Mouse (Mus musculus) heart, embryonic 12.5 days (tissue): ENCODE measurements around the gene Dip2c. TPM values are rescaled to one million over a fixed set of nuclear protein-coding genes. Genes with fewer than 3 reads are reported as not detected.
A peak's percentile ranks its signal among the peaks of the same experiment; 100 is the strongest.

Experiments used
- ATAC-seq: fragments of 200-750 bp; cut with Nextera tagmentation; 2 replicates; pipeline ENCODE4 v1.8.0; 2017; ENCODE audit warnings: moderate TSS enrichment, moderate library complexity; ENCODE audit not compliant: insufficient number of reproducible peaks, low FRiP score
- H3K27ac ChIP-seq: fragments of 300-500 bp; sonication (generic); 2 replicates; pipeline ENCODE4 v1.5.1; 2016; ENCODE audit warnings: mild to moderate bottlenecking, moderate library complexity; ENCODE audit not compliant: poor library complexity, severe bottlenecking
- H3K27me3 ChIP-seq: fragments of 300-500 bp; sonication (generic); replicated peaks from 2 replicates; pipeline ENCODE4 v1.6.1; 2016; ENCODE audit warnings: mild to moderate bottlenecking, moderate library complexity
- H3K36me3 ChIP-seq: fragments of 300-500 bp; sonication (generic); 2 replicates; pipeline ENCODE4 v1.6.1; 2016; ENCODE audit warnings: mild to moderate bottlenecking, moderate library complexity
- H3K4me1 ChIP-seq: fragments of 300-500 bp; sonication (generic); replicated peaks from 2 replicates; pipeline ENCODE4 v1.6.1; 2016; ENCODE audit warnings: mild to moderate bottlenecking
- H3K4me2 ChIP-seq: fragments of 300-500 bp; sonication (generic); 2 replicates; pipeline ENCODE4 v1.6.1; 2016; ENCODE audit warnings: mild to moderate bottlenecking, moderate library complexity
- H3K4me3 ChIP-seq: fragments of 300-500 bp; sonication (generic); 2 replicates; pipeline ENCODE4 v1.5.1; 2016; ENCODE audit warnings: mild to moderate bottlenecking
- H3K9ac ChIP-seq: fragments of 300-500 bp; sonication (generic); 2 replicates; pipeline ENCODE4 v1.6.1; 2016; ENCODE audit warnings: mild to moderate bottlenecking, moderate library complexity
- H3K9me3 ChIP-seq: fragments of 300-500 bp; sonication (generic); replicated peaks from 2 replicates; pipeline ENCODE4 v1.6.1; 2016; ENCODE audit warnings: mild to moderate bottlenecking, moderate library complexity
- WGBS: fragments of 180-500 bp; shearing (Covaris S2); methylation state at CpG from one replicate; pipeline ENCODE4 v1.1.7; 2016; 5-methylcytosine and 5-hydroxymethylcytosine counted together
- polyA plus RNA-seq: library from polyadenylated mRNA; unstranded; fragments of >200 nt; fragmentation: Nextera tagmentation; extraction: Ambion mirVana; gene quantifications from 2 replicates; pipeline ENCODE4 v1.2.1, GENCODE M21; 2016

The Dip2c gene
- polyA plus RNA-seq, 1 experiment from 2014 or later: 8.4 TPM

GRCm38 (mm10) chr13:9663593-9663992, 387.3 kb downstream of the Dip2c start:
- H3K36me3 ChIP-seq: peaks cover 28% of the 10 kb centered on the region
- H3K27ac ChIP-seq: no peak overlapping the region

GRCm38 (mm10) chr13:9667954-9668496, 391.7 kb downstream of the Dip2c start:
- 60% methylated on average over 7 of the region's 7 CpGs for WGBS
- H3K9me3 ChIP-seq: no peaks in the 10 kb centered on the region
- no peak for ATAC-seq
- H3K4me1 ChIP-seq: no peaks in the 10 kb centered on the region
- H3K27me3 ChIP-seq: no peaks in the 10 kb centered on the region
- H3K4me2 ChIP-seq: no peak overlapping the region
- no peak overlapping the region for H3K4me3 ChIP-seq
- peaks cover 10% of the 10 kb centered on the region for H3K36me3 ChIP-seq
- H3K9ac ChIP-seq: no peak overlapping the region
- H3K27ac ChIP-seq: no peak overlapping the region

More at GRCm38 (mm10) chr13:9663593-9663992, 387.3 kb downstream of the Dip2c start:
- 92% methylated on average over 1 of the region's 1 CpGs for WGBS
- H3K4me3 ChIP-seq: no peak overlapping the region
- no peak overlapping the region for H3K9ac ChIP-seq
- no peak for ATAC-seq
- no peak overlapping the region for H3K4me2 ChIP-seq
- no peaks in the 10 kb centered on the region for H3K4me1 ChIP-seq
- no peaks in the 10 kb centered on the region for H3K27me3 ChIP-seq
- H3K9me3 ChIP-seq: no peaks in the 10 kb centered on the region

GRCm38 (mm10) chr13:9669246-9669645, 392.9 kb downstream of the Dip2c start:
- H3K27ac ChIP-seq: no peak overlapping the region
- no peak overlapping the region for H3K4me2 ChIP-seq
- H3K36me3 ChIP-seq: peaks cover 10% of the 10 kb centered on the region
- H3K9me3 ChIP-seq: no peaks in the 10 kb centered on the region
- no peaks in the 10 kb centered on the region for H3K4me1 ChIP-seq
- WGBS: 92% methylated on average over 5 of the region's 5 CpGs
- H3K9ac ChIP-seq: no peak overlapping the region
- H3K27me3 ChIP-seq: no peaks in the 10 kb centered on the region
- ATAC-seq: no peak
- H3K4me3 ChIP-seq: no peak overlapping the region

- no peak for ATAC-seq
- no peaks in the 10 kb centered on the region for H3K9me3 ChIP-seq
- H3K4me1 ChIP-seq: no peaks in the 10 kb centered on the region
- H3K27me3 ChIP-seq: no peaks in the 10 kb centered on the region
- no peak overlapping the region for H3K4me2 ChIP-seq
- H3K9ac ChIP-seq: no peak overlapping the region
- WGBS: 100% methylated on average over 1 of the region's 1 CpGs
- H3K27ac ChIP-seq: no peak overlapping the region
- peaks cover 3% of the 10 kb centered on the region; the same call in 1 of the 2 replicates for H3K36me3 ChIP-seq
- no peak overlapping the region for H3K4me3 ChIP-seq
Observed at GRCm38 (mm10) chr13:9674126-9674525, 397.8 kb downstream of the Dip2c start.

GRCm38 (mm10) chr13:9681492-9681891, 405.2 kb downstream of the Dip2c start:
- Histone ChIP-seq H3K36me3 (peaks cover 46% of the 10 kb centered on the region), H3K9ac (no peak overlapping the region), H3K9me3 (no peaks in the 10 kb centered on the region), H3K4me2 (no peak overlapping the region), H3K4me3 (no peak overlapping the region), H3K27ac (no peak overlapping the region), H3K27me3 (no peaks in the 10 kb centered on the region), H3K4me1 (no peaks in the 10 kb centered on the region)
- WGBS: 97% methylated on average over 3 of the region's 3 CpGs
- no peak for ATAC-seq

GRCm38 (mm10) chr13:9683280-9683679, 407.0 kb downstream of the Dip2c start:
- 91% methylated on average over 4 of the region's 4 CpGs for WGBS
- no peak for ATAC-seq
- H3K36me3 ChIP-seq: peaks cover 63% of the 10 kb centered on the region

GRCm38 (mm10) chr13:9684153-9684923, 408.0 kb downstream of the Dip2c start:
- H3K27ac ChIP-seq: no peak overlapping the region
- 89% methylated on average over 11 of the region's 11 CpGs for WGBS
- H3K27me3 ChIP-seq: no peaks in the 10 kb centered on the region
- no peak for ATAC-seq
- H3K9me3 ChIP-seq: no peaks in the 10 kb centered on the region
- H3K36me3 ChIP-seq: peaks cover 74% of the 10 kb centered on the region
- H3K4me1 ChIP-seq: no peaks in the 10 kb centered on the region
- H3K4me2 ChIP-seq: no peak overlapping the region
- no peak overlapping the region for H3K4me3 ChIP-seq
- no peak overlapping the region for H3K9ac ChIP-seq

More at GRCm38 (mm10) chr13:9683280-9683679, 407.0 kb downstream of the Dip2c start:
- no peaks in the 10 kb centered on the region for H3K4me1 ChIP-seq
- H3K9me3 ChIP-seq: no peaks in the 10 kb centered on the region
- no peak overlapping the region for H3K9ac ChIP-seq
- H3K4me3 ChIP-seq: no peak overlapping the region
- no peak overlapping the region for H3K27ac ChIP-seq
- H3K27me3 ChIP-seq: no peaks in the 10 kb centered on the region
- no peak overlapping the region for H3K4me2 ChIP-seq

GRCm38 (mm10) chr13:9686261-9686660, 409.9 kb downstream of the Dip2c start:
- Histone ChIP-seq H3K4me2 (no peak overlapping the region), H3K9ac (no peak overlapping the region), H3K4me3 (no peak overlapping the region), H3K36me3 (peaks cover 91% of the 10 kb centered on the region), H3K27ac (no peak overlapping the region), H3K27me3 (no peaks in the 10 kb centered on the region), H3K4me1 (no peaks in the 10 kb centered on the region), H3K9me3 (no peaks in the 10 kb centered on the region)
- WGBS: 90% methylated on average over 7 of the region's 7 CpGs
- no peak for ATAC-seq

GRCm38 (mm10) chr13:9686765-9687164, 410.4 kb downstream of the Dip2c start:
- 89% methylated on average over 11 of the region's 11 CpGs for WGBS
- Histone ChIP-seq H3K4me3 (no peak overlapping the region), H3K27ac (no peak overlapping the region), H3K9me3 (no peaks in the 10 kb centered on the region), H3K4me1 (no peaks in the 10 kb centered on the region), H3K4me2 (no peak overlapping the region), H3K9ac (no peak overlapping the region), H3K36me3 (peaks cover 91% of the 10 kb centered on the region), H3K27me3 (no peaks in the 10 kb centered on the region)
- 0 out of 2 replicates have a peak, but pooled peaks have one; percentile 33 for ATAC-seq

- WGBS: 88% methylated on average over 16 of the region's 16 CpGs
- ATAC-seq: no peak
Observed at GRCm38 (mm10) chr13:9689366-9689765, 413.0 kb downstream of the Dip2c start.

GRCm38 (mm10) chr13:9692876-9693275, 416.5 kb downstream of the Dip2c start:
- Histone ChIP-seq H3K36me3 (peaks cover 87% of the 10 kb centered on the region), H3K4me1 (no peaks in the 10 kb centered on the region), H3K4me3 (no peak overlapping the region), H3K27ac (no peak overlapping the region), H3K27me3 (no peaks in the 10 kb centered on the region), H3K9me3 (no peaks in the 10 kb centered on the region), H3K9ac (no peak overlapping the region), H3K4me2 (no peak overlapping the region)
- WGBS: 93% methylated on average over 3 of the region's 3 CpGs
- ATAC-seq: no peak

More at GRCm38 (mm10) chr13:9689366-9689765, 413.0 kb downstream of the Dip2c start:
- no peak overlapping the region for H3K9ac ChIP-seq
- no peaks in the 10 kb centered on the region for H3K4me1 ChIP-seq
- no peak overlapping the region for H3K4me3 ChIP-seq
- H3K4me2 ChIP-seq: no peak overlapping the region
- H3K27ac ChIP-seq: no peak overlapping the region
- peaks cover 86% of the 10 kb centered on the region for H3K36me3 ChIP-seq
- no peaks in the 10 kb centered on the region for H3K27me3 ChIP-seq
- no peaks in the 10 kb centered on the region for H3K9me3 ChIP-seq
